Mouse (Mus musculus) megakaryocyte, embryonic 14.5 days (primary cell): ENCODE measurements at regions not wholly inside any gene's neighbourhood (a gene's known extent, or its start where the extent isn't known, plus 50 kb on each side); places are given as distances from the start of the nearest gene placed in this dataset.

Experiments
- FLI1 ChIP-seq: IDR thresholded peaks from 2 replicates; pipeline ENCODE4 v1.6.1; 2012; ENCODE audit warnings: low read length, inconsistent platforms, mixed read lengths
- GATA1 ChIP-seq: IDR thresholded peaks from 3 replicates; pipeline ENCODE4 v1.6.1; 2012; ENCODE audit warnings: mixed read lengths, low read length, inconsistent platforms, borderline replicate concordance

GRCm38 (mm10) chr13:53755046-53755615 is 282.3 kb upstream of the Msx2 start:
- TF ChIP-seq GATA1 (no peak), FLI1 (no peak)
